Mouse (Mus musculus) ES-E14 (cell line): ENCODE results near the gene Ankrd27. TPM values are rescaled to one million over a fixed set of nuclear protein-coding genes. Genes with fewer than 3 reads are reported as not detected.

Experiments
- DNase-seq: peaks from one replicate; pipeline ENCODE4 v3.0.0-alpha.2; 2013; ENCODE audit warnings: low read depth, low spot score
- H3K27ac ChIP-seq: 2 replicates; pipeline ENCODE4 v1.5.1; 2012; ENCODE audit warnings: low read depth, mild to moderate bottlenecking, low read length, moderate library complexity, mixed read lengths; ENCODE audit not compliant: poor library complexity, insufficient read depth, severe bottlenecking
- H3K36me3 ChIP-seq: 2 replicates; pipeline ENCODE4 v1.6.1; 2012; ENCODE audit warnings: mild to moderate bottlenecking, low read length, moderate library complexity, mixed read lengths; ENCODE audit not compliant: control insufficient read depth, poor library complexity, insufficient read depth, severe bottlenecking
- H3K4me1 ChIP-seq, 2 experiments: fragments of 150-350 bp in 1 of 2; sonication (generic) in 1 of 2; 2 replicates each; pipeline ENCODE4 v1.6.1; 2012; ENCODE audit warnings: low read length in 2 of 2, mild to moderate bottlenecking in 1 of 2, mixed read lengths in 1 of 2; ENCODE audit not compliant: control insufficient read depth in 2 of 2, insufficient read depth in 2 of 2, poor library complexity in 1 of 2
- H3K4me3 ChIP-seq, 2 experiments: fragments of 150-350 bp in 1 of 2; sonication (generic) in 1 of 2; 2 replicates each; pipeline ENCODE4 v1.5.1; 2012; ENCODE audit warnings: low read length in 2 of 2, low read depth in 1 of 2, mild to moderate bottlenecking in 1 of 2, mixed read lengths in 1 of 2; ENCODE audit not compliant: insufficient read depth in 1 of 2, poor library complexity in 1 of 2, severe bottlenecking in 1 of 2
- H3K9ac ChIP-seq: 2 replicates; pipeline ENCODE4 v1.6.1; 2012; ENCODE audit warnings: low read depth, mild to moderate bottlenecking, low read length, mixed read lengths; ENCODE audit not compliant: poor library complexity, insufficient read depth, severe bottlenecking
- H3K9me3 ChIP-seq: fragments of 150-350 bp; sonication (generic); 2 replicates; pipeline ENCODE4 v1.6.1; 2012; ENCODE audit warnings: low read depth, mild to moderate bottlenecking, low read length; ENCODE audit not compliant: control insufficient read depth, insufficient read depth
- CHD2 ChIP-seq: IDR thresholded peaks from 2 replicates; pipeline ENCODE4 v1.6.1; 2014; ENCODE audit warnings: mild to moderate bottlenecking, low read depth, low read length, inconsistent platforms
- HCFC1 ChIP-seq: IDR thresholded peaks from 2 replicates; pipeline ENCODE4 v1.6.1; 2012; ENCODE audit warnings: low read length, inconsistent platforms, borderline replicate concordance; ENCODE audit not compliant: insufficient read depth
- MAFK ChIP-seq: IDR thresholded peaks from 2 replicates; pipeline ENCODE4 v1.6.1; 2014; ENCODE audit warnings: mild to moderate bottlenecking, low read depth, low read length, inconsistent platforms; ENCODE audit not compliant: insufficient read depth
- ZC3H11A ChIP-seq: IDR thresholded peaks from 2 replicates; pipeline ENCODE4 v1.6.1; 2012; ENCODE audit warnings: low read depth, mild to moderate bottlenecking, inconsistent platforms, low read length, borderline replicate concordance
- ZNF384 ChIP-seq: IDR thresholded peaks from 2 replicates; pipeline ENCODE4 v1.6.1; 2012; ENCODE audit warnings: low read depth, low read length, inconsistent platforms
- in situ Hi-C, 2 experiments: fragments of 600-800 bp; cut with MboI; formaldehyde crosslinking; loops; one replicate each; pipeline ENCODE4 v1.15.1; 2025; ENCODE audit warnings: low sequenced_read_pairs in 2 of 2, inconsistent platforms in 1 of 2; ENCODE audit not compliant: unreplicated experiment in 2 of 2
- total RNA-seq: library from RNA; depleted of rRNA; stranded (reverse); fragments of 300-350 nt; gene quantifications from 2 replicates; pipeline ENCODE4 v1.2.3, GENCODE M21; 2012

The Ankrd27 gene
- total RNA-seq, 1 experiment, result 25.0 TPM

DNA sequence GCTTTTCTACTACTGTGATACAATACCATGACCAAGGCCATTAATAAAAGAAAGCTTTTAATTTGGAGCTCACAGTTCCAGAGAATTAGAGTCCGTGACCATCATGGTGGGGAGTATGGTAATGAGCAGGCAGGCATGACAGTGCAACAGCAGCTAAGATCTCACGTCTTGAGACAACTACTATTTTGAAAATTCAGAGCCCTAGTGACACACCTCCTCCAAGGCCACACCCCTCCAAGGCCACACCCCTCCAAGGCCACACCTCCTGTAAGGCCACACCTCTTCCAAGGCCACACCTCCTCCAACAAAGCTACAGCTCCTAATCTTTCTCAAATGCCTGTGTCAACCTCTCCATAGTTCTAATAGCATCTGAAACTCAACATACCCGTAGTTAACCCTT lies 63.0 kb downstream of the Ankrd27 start:
- peaks cover 0 to 2% of the 10 kb centered on the region in 2 experiments; a peak in 1 of 4 replicates for H3K4me1 ChIP-seq
- H3K27ac ChIP-seq, result no peak overlapping the region
- H3K4me3 ChIP-seq, result peak overlapping the region in 1 of 2 experiments; percentile 29; a peak in 3 of 4 replicates
- H3K9ac ChIP-seq, result no peak overlapping the region
- in situ Hi-C loops, result no loop called here
- no peaks in the 10 kb centered on the region for H3K9me3 ChIP-seq
- TF ChIP-seq MAFK, result peak; percentile 78; the same call in 1 of the 2 replicates
- TF ChIP-seq ZC3H11A, result no peak
- peak; percentile 60 for DNase-seq
- H3K36me3 ChIP-seq, result peaks cover 7% of the 10 kb centered on the region; the same call in 1 of the 2 replicates

DNA sequence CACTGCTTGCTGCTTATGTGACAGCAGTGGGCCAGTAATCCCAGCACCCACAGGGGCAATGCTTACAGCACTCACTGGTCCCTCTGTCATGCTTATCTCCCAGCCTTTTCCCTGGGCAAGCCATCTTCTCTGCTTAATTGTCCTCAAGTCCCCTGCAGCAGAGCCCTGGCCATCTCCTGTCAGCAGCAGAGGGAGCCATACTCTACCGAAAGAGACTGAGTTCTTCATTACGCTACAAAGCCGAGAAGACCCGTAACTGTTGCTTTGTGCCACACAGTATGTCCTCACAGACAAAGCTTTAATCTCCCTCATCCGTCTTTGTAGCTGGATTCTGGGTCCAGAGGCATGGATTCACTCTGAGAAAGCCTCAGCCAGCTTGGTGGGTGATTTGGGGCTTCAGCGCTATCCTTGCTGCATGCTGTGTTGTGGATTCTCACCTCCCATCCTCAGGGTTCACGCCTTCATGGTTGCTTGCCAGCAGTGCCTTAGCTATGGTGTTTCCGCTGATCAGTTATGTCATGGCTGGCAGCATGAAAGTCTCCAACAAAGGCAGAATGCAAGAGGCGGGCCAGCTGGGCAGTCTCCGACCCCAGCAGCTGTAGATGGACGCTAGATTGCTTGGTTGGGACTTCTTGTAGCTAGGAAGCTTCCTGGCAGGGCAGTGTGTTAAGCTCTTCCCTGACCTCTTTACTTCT lies 64.8 kb downstream of the Ankrd27 start:
- Histone ChIP-seq H3K9ac (no peak overlapping the region), H3K4me1 (peaks cover 0 to 2% of the 10 kb centered on the region in 2 experiments; a peak in 1 of 4 replicates), H3K9me3 (no peaks in the 10 kb centered on the region), H3K36me3 (no peaks in the 10 kb centered on the region), H3K27ac (no peak overlapping the region), H3K4me3 (no peak overlapping the region)
- TF ChIP-seq ZC3H11A (no peak), HCFC1 (no peak), CHD2 (no peak), ZNF384 (no peak), MAFK (no peak)
- in situ Hi-C loops, result no loop called here
- no peak for DNase-seq

DNA sequence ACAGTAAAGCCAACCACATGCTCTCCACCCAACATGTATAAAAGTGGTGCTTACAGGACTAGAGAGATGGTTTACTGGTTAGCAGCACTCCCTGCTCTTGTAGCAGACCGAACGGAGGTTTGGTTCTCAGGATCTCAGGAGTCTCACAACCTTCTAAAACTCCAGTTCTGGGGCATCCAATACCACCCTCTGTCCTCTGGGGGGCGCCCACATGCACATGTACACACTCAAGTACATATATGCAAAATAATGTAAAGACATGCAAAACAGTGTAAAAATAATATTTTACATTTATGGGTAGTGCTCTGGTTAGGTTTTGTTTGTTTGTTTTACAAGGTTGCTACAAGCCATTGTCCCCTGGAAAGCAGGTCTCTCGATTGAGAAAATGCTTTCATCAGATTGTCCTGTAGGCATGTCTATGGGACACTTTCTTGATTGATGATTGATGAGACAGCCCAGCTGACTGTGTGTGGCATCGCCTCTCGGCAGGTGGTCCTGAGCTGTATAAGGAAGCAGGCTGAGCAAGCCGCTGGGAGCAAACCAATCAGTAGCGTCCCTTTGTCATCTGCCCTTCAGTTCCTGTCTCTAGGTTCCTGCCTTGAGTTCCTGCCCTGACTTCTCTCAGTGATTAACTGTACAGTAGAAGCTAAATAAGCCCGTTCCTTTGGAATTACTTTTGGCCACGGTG lies 65.7 kb downstream of the Ankrd27 start:
- H3K4me3 ChIP-seq, result no peak overlapping the region
- in situ Hi-C loops, result no loop called here
- no peak for DNase-seq
- H3K36me3 ChIP-seq, result no peaks in the 10 kb centered on the region
- H3K9ac ChIP-seq, result no peak overlapping the region
- TF ChIP-seq ZNF384 (no peak), ZC3H11A (no peak), MAFK (no peak), CHD2 (no peak), HCFC1 (no peak)
- H3K27ac ChIP-seq, result no peak overlapping the region
- peaks cover 0 to 3% of the 10 kb centered on the region in 2 experiments; a peak in 1 of 4 replicates for H3K4me1 ChIP-seq
- H3K9me3 ChIP-seq, result no peaks in the 10 kb centered on the region

DNA sequence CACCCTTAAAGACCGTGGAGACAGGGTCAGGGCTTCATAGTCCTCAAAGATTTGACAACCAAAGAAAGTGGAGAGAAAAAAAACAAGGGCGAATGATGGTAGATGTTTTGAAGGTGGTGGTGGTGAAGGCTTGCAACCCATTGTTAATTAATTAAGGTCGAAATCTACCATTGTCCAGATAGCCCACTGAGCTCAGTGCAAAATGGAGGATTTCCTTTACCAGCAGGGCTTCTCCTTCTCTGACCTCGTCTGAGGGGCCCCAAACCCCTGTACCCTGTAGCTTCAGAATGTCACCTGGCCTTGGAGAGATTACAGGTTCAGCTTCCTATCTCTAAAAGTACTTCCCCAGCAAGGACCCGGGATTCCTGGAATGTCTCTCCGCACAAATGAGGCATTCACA lies 71.8 kb downstream of the Ankrd27 start:
- Histone ChIP-seq H3K9ac (no peak overlapping the region), H3K36me3 (no peaks in the 10 kb centered on the region), H3K9me3 (no peaks in the 10 kb centered on the region), H3K27ac (no peak overlapping the region), H3K4me1 (peaks cover 2 to 11% of the 10 kb centered on the region in 2 experiments; a peak in 2 of 4 replicates), H3K4me3 (no peak overlapping the region)
- TF ChIP-seq ZC3H11A, result no peak
- DNase-seq, result no peak
- in situ Hi-C loops, result no loop called here
